Mouse (Mus musculus) embryonic fibroblast, embryonic 13.5 days (primary cell): Measurements from ENCODE around the gene Dnmt3c.

Experiments used
- CTCF ChIP-seq: IDR thresholded peaks from 2 replicates; pipeline ENCODE4 v1.5.1; 2011; ENCODE audit warnings: mild to moderate bottlenecking, control low read depth, low read length, moderate library complexity, borderline replicate concordance; ENCODE audit not compliant: insufficient read depth
- POLR2A ChIP-seq: IDR thresholded peaks from 2 replicates; pipeline ENCODE4 v1.6.1; 2011; ENCODE audit warnings: low read depth, mild to moderate bottlenecking, control low read depth, low read length, moderate library complexity

DNA sequence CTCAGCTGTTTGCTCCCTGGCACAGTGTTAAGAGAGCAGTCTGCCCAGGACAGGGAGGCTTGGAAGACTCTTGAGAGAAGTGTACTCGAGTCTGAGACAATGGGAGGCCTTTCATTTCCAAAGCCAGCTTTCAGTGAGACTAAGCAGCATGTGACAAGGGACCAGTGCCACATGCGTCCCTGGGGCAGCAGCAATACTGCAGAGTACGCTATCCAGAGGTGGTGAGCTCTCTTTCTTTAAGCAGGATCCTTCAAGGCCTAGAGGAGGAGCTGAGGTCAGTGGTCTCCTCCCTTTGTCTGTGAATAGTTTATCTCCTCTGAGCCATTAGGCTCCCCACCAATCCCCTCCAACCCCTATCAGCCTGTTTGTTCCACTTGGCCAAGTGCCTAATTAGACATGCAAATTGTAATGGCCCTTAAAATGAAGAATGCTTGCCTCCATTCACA is 16.2 kb downstream of the Dnmt3c start:
- no peak for TF ChIP-seq POLR2A
- no peak for TF ChIP-seq CTCF
